ENCODE assay signal across 15 mouse cellular contexts in the genomic region with DNA sequence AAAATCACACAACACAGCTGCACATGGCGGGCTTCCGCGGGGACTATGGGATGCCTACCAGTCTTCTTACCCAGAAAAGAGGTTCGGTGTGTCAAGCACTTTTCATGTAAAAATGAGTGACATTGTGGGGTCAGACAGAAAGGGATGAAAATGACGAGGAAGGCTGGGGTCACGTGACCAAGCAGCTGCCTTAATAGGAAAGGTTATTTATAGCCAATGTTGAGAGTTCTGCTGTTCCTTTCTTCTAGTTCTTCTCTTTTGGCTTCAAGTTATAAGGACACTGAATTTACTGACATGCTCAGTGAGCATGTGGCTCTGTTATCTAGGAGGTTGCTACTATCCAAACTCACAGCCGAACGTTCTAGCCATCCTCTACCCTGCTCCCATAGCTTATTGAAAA.
"Had no signal": no experiment of that assay in that cellular context is flagged by ENCODE, and none has a peak within 500 bp of the region (broad histone marks: within the 10 kb centered on the region; RNA-seq: fewer than 3 reads in every experiment).

No protein-coding gene starts in this region.

- H3K9ac ChIP-seq: liver, embryonic 14.5 days; lung, embryonic 14.5 days; midbrain, embryonic 13.5 days; midbrain, embryonic 15.5 days; neural tube, embryonic 12.5 days; stomach, embryonic 15.5 days had no signal

- DNase-seq: lung, adult 18-20 months; lung, embryonic 14.5 days; lung, postnatal 10 days; lung, postnatal 4 days; right cerebral cortex, postnatal 14 days; thymus, adult 2 months; thymus, postnatal 25 days; thymus, postnatal 4 days had no signal

- ATAC-seq: midbrain, embryonic 13.5 days; midbrain, embryonic 15.5 days had no signal

- H3K4me2 ChIP-seq: lung, embryonic 14.5 days; midbrain, embryonic 13.5 days; midbrain, embryonic 15.5 days; neural tube, embryonic 12.5 days; stomach, embryonic 15.5 days had no signal

- H3K4me1 ChIP-seq: midbrain, embryonic 13.5 days; midbrain, embryonic 15.5 days; neural tube, embryonic 12.5 days; stomach, embryonic 15.5 days had no signal

- H3K9me3 ChIP-seq: midbrain, embryonic 10.5 days; midbrain, embryonic 13.5 days; midbrain, embryonic 15.5 days; neural tube, embryonic 12.5 days; stomach, embryonic 15.5 days had no signal

- H3K27ac ChIP-seq: liver, embryonic 14.5 days; midbrain, embryonic 10.5 days; midbrain, embryonic 13.5 days; midbrain, embryonic 15.5 days; neural tube, embryonic 12.5 days; stomach, embryonic 15.5 days; stomach, postnatal 0 days had no signal

- H3K36me3 ChIP-seq: midbrain, embryonic 10.5 days; midbrain, embryonic 13.5 days; midbrain, embryonic 15.5 days; neural tube, embryonic 12.5 days; stomach, embryonic 15.5 days had no signal

- H3K27me3 ChIP-seq: midbrain, embryonic 13.5 days; midbrain, embryonic 15.5 days; neural tube, embryonic 12.5 days; stomach, embryonic 15.5 days had no signal

- H3K4me3 ChIP-seq: midbrain, embryonic 10.5 days; midbrain, embryonic 13.5 days; midbrain, embryonic 15.5 days; neural tube, embryonic 12.5 days; stomach, embryonic 15.5 days had no signal
